Mouse (Mus musculus): ENCODE results near the gene Anapc16. TPM values are rescaled to one million over a fixed set of nuclear protein-coding genes. Genes with fewer than 3 reads are reported as not detected.

Gene Anapc16
- total RNA-seq, 2 experiments from 2014 or later, result 62.0 to 66.6 TPM

Other genes with a start within 250 kb of the Anapc16 start
- 10 to 100 TPM; 51.8 to 56.0 TPM for gene Dnajb12, start 123.6 kb downstream of the Anapc16 start, total RNA-seq (2021)
- gene Ddit4, start 51.3 kb downstream of the Anapc16 start, total RNA-seq (2021), result 10 to 100 TPM; 33.5 to 58.5 TPM
- gene Ascc1, start 330 bp downstream of the Anapc16 start, total RNA-seq (2021), result 10 to 100 TPM; 16.2 to 17.4 TPM
- gene Spock2, start 103.1 kb upstream of the Anapc16 start, total RNA-seq (2021), result 100 to 1,000 TPM; 562 to 569 TPM
- gene Chst3, start 216.1 kb upstream of the Anapc16 start, total RNA-seq (2021), result 1 to 10 TPM; 1.6 to 2.2 TPM

All from left cerebral cortex, postnatal 36 days (tissue).